Mouse (Mus musculus) intestine, postnatal 0 days (tissue): ENCODE data around the gene Cptp. TPM values are rescaled to one million over a fixed set of nuclear protein-coding genes. Genes with fewer than 3 reads are reported as not detected.

ENCODE experiments used
- ATAC-seq: fragments of 200-750 bp; cut with Nextera tagmentation; 2 replicates; pipeline ENCODE4 v1.8.0; 2017; ENCODE audit warnings: mild to moderate bottlenecking, moderate TSS enrichment, moderate library complexity
- H3K27ac ChIP-seq: fragments of 300-500 bp; sonication (generic); 2 replicates; pipeline ENCODE4 v1.5.1; 2014; ENCODE audit warnings: mild to moderate bottlenecking, low read depth, low read length, moderate library complexity
- H3K27me3 ChIP-seq: fragments of 300-500 bp; sonication (generic); replicated peaks from 2 replicates; pipeline ENCODE4 v1.6.1; 2014; ENCODE audit warnings: low read length, mixed read lengths; ENCODE audit not compliant: control insufficient read depth, insufficient read depth
- H3K36me3 ChIP-seq: fragments of 300-500 bp; sonication (generic); 2 replicates; pipeline ENCODE4 v1.6.1; 2014; ENCODE audit warnings: mild to moderate bottlenecking, moderate library complexity; ENCODE audit not compliant: control insufficient read depth, insufficient read depth
- H3K4me1 ChIP-seq: fragments of 300-500 bp; sonication (generic); replicated peaks from 2 replicates; pipeline ENCODE4 v1.6.1; 2014; ENCODE audit warnings: antibody characterized with exemption, low read length, mixed read lengths; ENCODE audit not compliant: control insufficient read depth, insufficient read depth
- H3K4me2 ChIP-seq: fragments of 300-500 bp; sonication (generic); replicated peaks from 2 replicates; pipeline ENCODE4 v1.6.1; 2014; ENCODE audit warnings: low read depth, mild to moderate bottlenecking, moderate library complexity
- H3K4me3 ChIP-seq: fragments of 300-500 bp; sonication (generic); 2 replicates; pipeline ENCODE4 v1.5.1; 2014; ENCODE audit warnings: low read depth, low read length
- H3K9ac ChIP-seq: fragments of 300-500 bp; sonication (generic); 2 replicates; pipeline ENCODE4 v1.6.1; 2014; ENCODE audit warnings: mild to moderate bottlenecking, low read depth, low read length
- H3K9me3 ChIP-seq: fragments of 300-500 bp; sonication (generic); 2 replicates; pipeline ENCODE4 v1.6.1; 2016; ENCODE audit warnings: mixed run types; ENCODE audit not compliant: control insufficient read depth
- CTCF ChIP-seq: sonication (generic); IDR thresholded peaks from 2 replicates; pipeline ENCODE4 v1.5.1; 2016; ENCODE audit warnings: low read depth, mild to moderate bottlenecking, control low read depth, antibody characterized with exemption, moderate library complexity
- WGBS: fragments of 180-500 bp; shearing (Covaris S2); extraction: QIAGEN DNeasy Blood & Tissue Kit; methylation state at CpG from one replicate; pipeline ENCODE4 v1.1.7; 2014; 5-methylcytosine and 5-hydroxymethylcytosine counted together
- microRNA-seq: library from miRNA; unstranded; fragments of <30 nt; microRNA quantifications from one replicate; pipeline ENCODE4, GENCODE M21; 2016
- polyA plus RNA-seq: library from polyadenylated mRNA; unstranded; fragments of >200 nt; fragmentation: Nextera tagmentation; extraction: Ambion mirVana; gene quantifications from 2 replicates; pipeline ENCODE4 v1.2.1, GENCODE M21; 2015

The Cptp gene
- polyA plus RNA-seq, 1 experiment from 2014 or later, result 19.2 TPM

DNA sequence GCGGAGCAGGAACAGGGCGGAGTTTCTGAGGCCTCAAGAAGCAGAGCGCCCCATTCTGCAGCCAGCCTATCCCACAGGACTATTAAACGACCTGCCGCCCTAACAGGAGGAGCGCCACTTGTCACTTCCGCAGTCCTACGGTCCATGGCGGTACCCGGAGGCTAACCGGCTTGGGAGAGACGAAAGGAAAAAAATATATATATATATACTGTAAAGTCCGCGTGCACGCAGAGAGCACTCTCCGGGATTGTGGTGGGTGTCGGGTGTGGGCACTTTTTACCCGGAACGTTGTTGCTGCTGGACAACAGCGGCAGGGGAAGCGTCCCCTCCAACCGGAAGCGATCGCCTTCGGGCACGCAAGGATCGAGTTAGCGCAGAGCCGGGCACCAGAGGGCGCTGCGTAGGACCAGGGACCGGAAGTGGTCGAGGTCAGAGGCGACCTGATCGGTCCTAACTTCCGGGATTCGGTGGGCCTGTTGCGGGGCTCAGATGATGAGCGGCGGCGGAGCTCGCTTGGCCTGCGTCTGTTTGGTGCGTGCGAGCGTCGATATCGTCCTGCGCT, 38.0 kb downstream of the Cptp start, which contains the start of gene Aurkaip1:
Aurkaip1 (plus strand) TSS at position 68 of the 562 bp plus-strand sequence.
- peak; percentile 93 for ATAC-seq
- no peaks in the 10 kb centered on the region for H3K27me3 ChIP-seq
- peak; percentile 97 for TF ChIP-seq CTCF
- H3K4me1 ChIP-seq, result 0 out of 2 replicates have a peak, but pooled peaks cover 3% of the 10 kb centered on the region
- no peaks in the 10 kb centered on the region for H3K9me3 ChIP-seq
- H3K27ac ChIP-seq, result peak within 1 kb of the TSS; percentile 84
- H3K4me2 ChIP-seq, result peak within 1 kb of the TSS; percentile 87
- WGBS, result under 1% methylated on average over 49 of the region's 49 CpGs
- peak within 1 kb of the TSS; percentile 88 for H3K4me3 ChIP-seq
- peaks cover 13% of the 10 kb centered on the region; the same call in 1 of the 2 replicates for H3K36me3 ChIP-seq
- H3K9ac ChIP-seq, result peak within 1 kb of the TSS; percentile 81

DNA sequence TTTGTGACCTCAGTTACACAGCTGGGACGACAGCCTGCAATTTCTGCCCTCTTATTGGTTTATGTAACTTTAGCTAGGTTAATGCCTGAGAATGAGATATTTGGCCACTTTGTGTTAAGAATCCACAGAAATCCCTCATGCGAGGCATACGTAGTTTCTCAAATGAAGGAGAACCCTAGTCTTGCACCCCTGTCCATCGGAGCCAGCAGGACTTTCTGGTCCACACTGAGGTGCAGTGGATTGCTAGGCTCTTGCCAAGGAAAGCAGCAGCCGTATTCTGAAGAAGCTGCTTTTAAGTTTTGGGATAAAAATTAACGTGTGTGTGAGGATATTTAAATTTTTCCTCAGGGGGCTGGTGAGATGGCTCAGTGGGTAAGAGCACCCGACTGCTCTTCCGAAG, 38.6 kb downstream of the Cptp start:
- Histone ChIP-seq H3K9ac (no peak overlapping the region), H3K4me3 (peak overlapping the region; percentile 88), H3K9me3 (no peaks in the 10 kb centered on the region), H3K4me2 (peak overlapping the region; percentile 87), H3K27ac (no peak overlapping the region), H3K36me3 (peaks cover 13% of the 10 kb centered on the region; the same call in 1 of the 2 replicates), H3K27me3 (no peaks in the 10 kb centered on the region), H3K4me1 (0 out of 2 replicates have a peak, but pooled peaks cover 3% of the 10 kb centered on the region)
- TF ChIP-seq CTCF, result no peak
- no peak for ATAC-seq
- 51% methylated on average over 8 of the region's 8 CpGs for WGBS

GRCm38 (mm10) chr4:155829866-155830265, 39.4 kb downstream of the Cptp start:
- no peaks in the 10 kb centered on the region for H3K9me3 ChIP-seq
- no peak overlapping the region for H3K4me2 ChIP-seq
- no peak overlapping the region for H3K9ac ChIP-seq
- no peak for TF ChIP-seq CTCF
- H3K27me3 ChIP-seq, result no peaks in the 10 kb centered on the region
- no peak overlapping the region for H3K4me3 ChIP-seq
- 93% methylated on average over 4 of the region's 4 CpGs for WGBS
- no peak for ATAC-seq
- 0 out of 2 replicates have a peak, but pooled peaks cover 3% of the 10 kb centered on the region for H3K4me1 ChIP-seq
- H3K36me3 ChIP-seq, result peaks cover 14% of the 10 kb centered on the region
- no peak overlapping the region for H3K27ac ChIP-seq

- WGBS, result 94% methylated on average over 16 of the region's 16 CpGs
- no peak for ATAC-seq
- Histone ChIP-seq H3K9me3 (no peaks in the 10 kb centered on the region), H3K4me1 (no peaks in the 10 kb centered on the region), H3K36me3 (peaks cover 72% of the 10 kb centered on the region), H3K27ac (no peak overlapping the region), H3K4me3 (no peak overlapping the region), H3K9ac (no peak overlapping the region), H3K4me2 (no peak overlapping the region), H3K27me3 (no peaks in the 10 kb centered on the region)
- TF ChIP-seq CTCF, result no peak
Measured at GRCm38 (mm10) chr4:155823443-155823842, 45.8 kb downstream of the Cptp start.

DNA sequence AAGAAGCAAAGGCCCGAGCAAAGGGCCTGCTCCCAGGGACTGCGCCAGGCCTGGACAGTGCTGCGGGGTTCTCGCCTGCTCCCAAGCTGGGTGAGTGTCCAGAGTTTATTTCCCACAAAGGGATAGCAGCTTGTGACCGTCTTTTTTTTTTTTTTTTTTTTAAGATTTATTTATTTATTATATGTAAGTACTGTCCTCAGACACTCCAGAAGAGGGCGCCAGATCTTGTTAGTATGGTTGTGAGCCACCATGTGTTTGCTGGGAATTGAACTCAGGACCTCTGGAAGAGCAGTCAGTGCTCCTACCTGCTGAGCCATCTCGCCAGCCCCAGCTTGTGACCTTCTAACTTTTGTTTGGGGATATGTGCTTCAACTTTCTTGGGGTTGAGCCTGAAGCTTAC, 48.2 kb downstream of the Cptp start:
- Histone ChIP-seq H3K27ac (no peak overlapping the region), H3K27me3 (no peaks in the 10 kb centered on the region), H3K9ac (no peak overlapping the region), H3K9me3 (no peaks in the 10 kb centered on the region), H3K4me1 (no peaks in the 10 kb centered on the region), H3K4me2 (no peak overlapping the region), H3K36me3 (peaks cover 84% of the 10 kb centered on the region), H3K4me3 (no peak overlapping the region)
- WGBS, result 75% methylated on average over 7 of the region's 7 CpGs
- TF ChIP-seq CTCF, result peak; percentile 61
- no peak for ATAC-seq

GRCm38 (mm10) chr4:155817533-155817932, 51.7 kb downstream of the Cptp start:
- H3K9ac ChIP-seq, result no peak overlapping the region
- H3K4me1 ChIP-seq, result no peaks in the 10 kb centered on the region
- no peaks in the 10 kb centered on the region for H3K27me3 ChIP-seq
- H3K36me3 ChIP-seq, result peaks cover 78% of the 10 kb centered on the region
- H3K27ac ChIP-seq, result no peak overlapping the region
- no peak overlapping the region for H3K4me3 ChIP-seq
- H3K9me3 ChIP-seq, result no peaks in the 10 kb centered on the region
- peak; percentile 46 for ATAC-seq
- no peak for TF ChIP-seq CTCF
- WGBS, result 51% methylated on average over 4 of the region's 4 CpGs
- no peak overlapping the region for H3K4me2 ChIP-seq

Small RNA genes within 50 kb of the gene (microRNA-seq; reads per million reads assigned to microRNA genes)
- gene Gm22991, result not detected

Other genes starting within 250 kb of the Cptp start
- 60.3 and 73.0 TPM in 2 replicates for gene Cdk11b, start 244.6 kb downstream of the Cptp start, polyA plus RNA-seq
- gene Gm10563, start 224.0 kb downstream of the Cptp start, polyA plus RNA-seq, result not detected in 2 replicates
- gene Mmp23, start 216.1 kb downstream of the Cptp start, polyA plus RNA-seq, result 31.3 and 37.0 TPM in 2 replicates
- gene Mib2, start 200.2 kb downstream of the Cptp start, polyA plus RNA-seq, result 8.2 and 10.5 TPM in 2 replicates
- gene Fndc10, start 175.1 kb downstream of the Cptp start, polyA plus RNA-seq, result 5.5 and 6.2 TPM in 2 replicates
- 167 and 171 TPM in 2 replicates for gene Ssu72, start 164.6 kb downstream of the Cptp start, polyA plus RNA-seq
- 0.13 and 0.24 TPM in 2 replicates for gene Tmem240, start 134.6 kb downstream of the Cptp start, polyA plus RNA-seq
- 39.6 and 40.4 TPM in 2 replicates for gene Atad3a, start 108.3 kb downstream of the Cptp start, polyA plus RNA-seq
- gene Vwa1, start 94.7 kb downstream of the Cptp start, polyA plus RNA-seq, result 17.4 and 17.8 TPM in 2 replicates
- gene Tmem88b, start 83.6 kb downstream of the Cptp start, polyA plus RNA-seq, result 0.64 and 0.68 TPM in 2 replicates
- not detected in 2 replicates for gene Ankrd65, start 79.0 kb downstream of the Cptp start, polyA plus RNA-seq
- 203 and 212 TPM in 2 replicates for gene Mrpl20, start 66.6 kb downstream of the Cptp start, polyA plus RNA-seq
- gene Ccnl2, start 57.0 kb downstream of the Cptp start, polyA plus RNA-seq, result 54.7 and 65.1 TPM in 2 replicates
- 152 and 153 TPM in 2 replicates for gene Aurkaip1, start 38.2 kb downstream of the Cptp start, polyA plus RNA-seq
- gene Mxra8, start 29.8 kb downstream of the Cptp start, polyA plus RNA-seq, result 38.5 and 39.9 TPM in 2 replicates
- 6.3 and 6.5 TPM in 2 replicates for gene Dvl1, start 22.0 kb downstream of the Cptp start, polyA plus RNA-seq
- gene Tas1r3, start 6.1 kb downstream of the Cptp start, polyA plus RNA-seq, result 0.16 and 0.22 TPM in 2 replicates
- gene Ints11, start 106 bp upstream of the Cptp start, polyA plus RNA-seq, result 19.9 and 20.9 TPM in 2 replicates
- gene Pusl1, start 22.3 kb upstream of the Cptp start, polyA plus RNA-seq, result 23.6 and 23.8 TPM in 2 replicates
- gene Acap3, start 22.4 kb upstream of the Cptp start, polyA plus RNA-seq, result 4.4 TPM in 2 replicates
- 101 and 104 TPM in 2 replicates for gene Ube2j2, start 74.4 kb upstream of the Cptp start, polyA plus RNA-seq
- 129 and 138 TPM in 2 replicates for gene C1qtnf12, start 92.9 kb upstream of the Cptp start, polyA plus RNA-seq
- 5.8 and 6.0 TPM in 2 replicates for gene B3galt6, start 123.2 kb upstream of the Cptp start, polyA plus RNA-seq
- 219 and 222 TPM in 2 replicates for gene Sdf4, start 123.4 kb upstream of the Cptp start, polyA plus RNA-seq
- gene Tnfrsf4, start 144.4 kb upstream of the Cptp start, polyA plus RNA-seq, result 0.14 and 0.35 TPM in 2 replicates
- gene Tnfrsf18, start 156.7 kb upstream of the Cptp start, polyA plus RNA-seq, result 0.55 and 0.56 TPM in 2 replicates
- 2.1 and 2.6 TPM in 2 replicates for gene Ttll10, start 190.0 kb upstream of the Cptp start, polyA plus RNA-seq
- 3.4 and 3.5 TPM in 2 replicates for gene 9430015G10Rik, start 240.5 kb upstream of the Cptp start, polyA plus RNA-seq